Mouse (Mus musculus) kidney, postnatal 0 days (tissue): Measurements from ENCODE around the gene Polr3h. TPM values are rescaled to one million over a fixed set of nuclear protein-coding genes. Genes with fewer than 3 reads are reported as not detected.

Experiments
- ATAC-seq: fragments of 200-750 bp; cut with Nextera tagmentation; replicated peaks from 2 replicates; pipeline ENCODE4 v1.8.0; 2017; ENCODE audit warnings: low read depth, moderate number of reproducible peaks, moderate TSS enrichment, moderate library complexity; ENCODE audit not compliant: low FRiP score
- DNase-seq: peaks from one replicate; pipeline ENCODE4 v3.0.0-alpha.2; 2016; ENCODE audit warnings: low spot score
- H3K27ac ChIP-seq: fragments of 300-500 bp; sonication (generic); 2 replicates; pipeline ENCODE4 v1.5.1; 2014; ENCODE audit warnings: mild to moderate bottlenecking
- H3K27me3 ChIP-seq: fragments of 300-500 bp; sonication (generic); 2 replicates; pipeline ENCODE4 v1.6.1; 2014; ENCODE audit warnings: low read length, mixed read lengths; ENCODE audit not compliant: insufficient read depth
- H3K36me3 ChIP-seq: fragments of 300-500 bp; sonication (generic); 2 replicates; pipeline ENCODE4 v1.6.1; 2014; ENCODE audit warnings: low read length, mixed read lengths; ENCODE audit not compliant: insufficient read depth
- H3K4me1 ChIP-seq: fragments of 300-500 bp; sonication (generic); replicated peaks from 2 replicates; pipeline ENCODE4 v1.6.1; 2014; ENCODE audit warnings: antibody characterized with exemption, low read length, mixed read lengths; ENCODE audit not compliant: insufficient read depth
- H3K4me2 ChIP-seq: fragments of 300-500 bp; sonication (generic); 2 replicates; pipeline ENCODE4 v1.6.1; 2014; ENCODE audit warnings: mild to moderate bottlenecking, low read length, moderate library complexity, mixed read lengths
- H3K4me3 ChIP-seq: fragments of 300-500 bp; sonication (generic); replicated peaks from 2 replicates; pipeline ENCODE4 v1.5.1; 2014; ENCODE audit warnings: low read depth, low read length
- H3K9ac ChIP-seq: fragments of 300-500 bp; sonication (generic); 2 replicates; pipeline ENCODE4 v1.6.1; 2014; ENCODE audit warnings: low read depth, low read length
- H3K9me3 ChIP-seq: fragments of 300-500 bp; sonication (generic); replicated peaks from 2 replicates; pipeline ENCODE4 v1.6.1; 2016; ENCODE audit warnings: low read length, inconsistent platforms, mixed read lengths
- CTCF ChIP-seq: IDR thresholded peaks from 2 replicates; pipeline ENCODE4 v1.5.1; 2016; ENCODE audit warnings: antibody characterized with exemption, low read depth, mild to moderate bottlenecking, moderate library complexity
- WGBS: fragments of 180-500 bp; shearing (Covaris S2); extraction: QIAGEN DNeasy Blood & Tissue Kit; methylation state at CpG from one replicate; pipeline ENCODE4 v1.1.7; 2014; 5-methylcytosine and 5-hydroxymethylcytosine counted together
- polyA plus RNA-seq: library from polyadenylated mRNA; unstranded; fragments of >200 nt; fragmentation: Nextera tagmentation; extraction: Ambion mirVana; gene quantifications from 2 replicates; pipeline ENCODE4 v1.2.1, GENCODE M21; 2015

The Polr3h gene
- polyA plus RNA-seq, 1 experiment from 2014 or later = 129 TPM

DNA sequence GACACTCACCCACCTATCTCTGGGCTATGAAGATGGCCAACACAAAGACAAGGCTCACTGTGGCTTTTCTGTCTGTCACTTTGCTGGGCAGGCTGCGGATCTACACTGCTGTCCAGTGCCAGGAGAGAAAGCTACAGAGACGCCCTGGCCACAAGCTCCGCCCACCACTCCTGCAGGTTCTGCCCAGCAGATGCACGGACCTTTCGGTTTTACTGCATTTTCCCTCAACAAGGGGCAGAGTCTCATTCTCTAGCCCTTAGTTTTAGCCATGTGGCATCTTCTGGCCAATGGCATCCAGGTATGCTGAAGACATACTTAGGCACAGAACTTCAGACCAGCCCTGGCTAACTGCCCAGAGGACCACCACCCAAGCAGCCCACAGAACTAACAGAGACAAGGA lies 4.8 kb downstream of the Polr3h start:
- Histone ChIP-seq H3K4me1 (peaks cover 10% of the 10 kb centered on the region), H3K4me2 (no peak overlapping the region), H3K27ac (no peak overlapping the region), H3K4me3 (no peak overlapping the region), H3K36me3 (peaks cover 13% of the 10 kb centered on the region; the same call in 1 of the 2 replicates), H3K27me3 (no peaks in the 10 kb centered on the region), H3K9me3 (no peaks in the 10 kb centered on the region), H3K9ac (no peak overlapping the region)
- WGBS = 53% methylated on average over 5 of the region's 5 CpGs
- DNase-seq (no peak), ATAC-seq (no peak)
- TF ChIP-seq CTCF = no peak

DNA sequence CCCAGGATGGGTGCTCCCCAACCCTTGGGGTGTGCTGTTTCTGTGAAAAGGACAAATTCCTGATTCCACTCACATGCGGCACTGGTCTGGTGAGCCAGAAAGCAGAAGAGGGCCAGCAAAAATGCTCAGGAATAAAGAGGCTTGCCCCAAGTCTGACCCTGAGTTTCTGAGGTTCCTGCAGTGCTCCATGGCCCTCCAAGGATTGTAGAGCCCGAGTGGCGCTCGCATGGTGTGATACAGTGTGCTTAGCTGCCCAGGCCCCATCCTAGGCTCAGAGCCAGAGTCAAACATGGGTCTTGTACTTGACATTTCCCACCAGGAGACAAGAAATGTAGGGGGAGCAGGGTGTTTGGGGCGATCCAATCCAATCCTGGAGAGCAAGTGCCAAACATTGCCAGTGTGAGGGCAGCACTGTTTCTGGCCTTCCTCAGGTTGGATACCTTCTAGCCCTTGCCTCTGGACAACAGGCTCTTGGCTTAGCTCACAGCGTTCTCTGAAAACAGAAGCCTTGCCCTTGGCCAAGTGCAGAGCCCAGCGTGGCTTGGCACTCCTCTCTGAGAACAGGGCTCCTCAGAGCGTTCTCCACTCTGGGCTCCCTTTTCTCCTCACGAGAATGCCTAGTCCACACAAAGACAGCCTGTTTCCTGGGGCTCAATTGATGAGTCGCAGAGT lies 5.4 kb downstream of the Polr3h start:
- H3K27ac ChIP-seq = no peak overlapping the region
- peaks cover 10% of the 10 kb centered on the region for H3K4me1 ChIP-seq
- no peak for DNase-seq
- no peaks in the 10 kb centered on the region for H3K27me3 ChIP-seq
- peaks cover 18% of the 10 kb centered on the region for H3K36me3 ChIP-seq
- H3K9ac ChIP-seq = no peak overlapping the region
- no peak for TF ChIP-seq CTCF
- H3K9me3 ChIP-seq = no peaks in the 10 kb centered on the region
- no peak overlapping the region for H3K4me3 ChIP-seq
- no peak for ATAC-seq
- 86% methylated on average over 10 of the region's 10 CpGs for WGBS
- H3K4me2 ChIP-seq = no peak overlapping the region

DNA sequence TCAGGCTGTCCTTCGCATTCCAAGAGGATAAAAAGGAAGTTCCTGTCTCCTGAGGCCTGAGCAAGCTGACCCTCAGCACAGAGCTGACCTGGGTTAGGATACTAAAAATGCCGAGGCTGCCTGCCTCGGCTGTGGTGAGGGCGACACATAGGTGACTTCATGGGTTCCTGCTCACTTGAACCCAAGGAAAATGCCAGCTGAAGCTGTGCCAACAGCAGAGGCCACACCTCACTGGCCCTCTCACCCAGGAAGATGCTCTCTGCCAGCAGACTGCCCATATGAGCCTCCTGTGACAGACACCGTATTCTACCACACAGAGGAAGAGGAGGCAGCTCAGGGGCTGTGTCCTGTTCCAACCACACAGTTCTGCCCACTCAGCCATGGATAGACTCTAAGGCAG lies 7.0 kb downstream of the Polr3h start:
- no peaks in the 10 kb centered on the region for H3K27me3 ChIP-seq

DNA sequence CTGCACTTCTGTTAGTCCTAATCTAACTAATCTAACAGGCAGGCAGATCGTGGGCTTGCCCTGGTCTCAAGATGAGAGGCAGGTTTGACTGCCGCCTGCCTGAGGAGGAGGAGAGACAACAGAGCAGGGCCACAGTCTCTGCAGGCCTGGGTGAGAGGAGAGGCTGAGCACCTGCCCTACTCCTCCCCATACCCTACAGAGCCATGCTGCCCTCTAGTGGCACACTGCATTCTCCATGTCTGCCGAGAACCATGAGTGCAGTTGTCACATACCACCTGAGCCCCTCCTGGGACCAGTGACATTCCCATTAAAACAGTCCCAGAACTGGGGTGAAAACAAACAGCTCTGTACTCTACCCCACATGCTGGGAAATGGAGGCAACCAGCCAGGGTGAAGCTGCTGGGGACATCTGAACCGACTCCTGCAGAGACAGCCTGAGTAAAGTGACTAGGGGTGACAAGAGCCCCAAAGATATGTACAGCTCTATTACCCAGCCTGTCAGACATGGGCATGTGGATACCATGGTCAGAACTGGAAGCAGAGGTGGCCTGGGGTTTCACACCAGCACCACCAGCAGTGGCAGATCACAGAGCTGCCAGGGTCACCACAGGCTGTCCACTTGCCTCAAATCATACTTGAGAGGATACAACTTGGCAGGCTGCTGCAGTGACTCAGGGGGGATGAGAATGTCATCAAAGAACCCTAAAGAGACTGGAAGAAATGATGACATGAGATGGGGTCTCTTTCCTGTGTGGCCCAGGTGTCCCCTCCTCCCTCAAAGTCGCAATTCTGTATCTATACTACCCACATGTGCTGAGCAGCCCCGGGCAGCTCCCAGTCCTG lies 8.2 kb downstream of the Polr3h start:
- no peaks in the 10 kb centered on the region for H3K27me3 ChIP-seq
- H3K36me3 ChIP-seq = peaks cover 44% of the 10 kb centered on the region
- ATAC-seq (0 out of 2 replicates have a peak, but pooled peaks have one; percentile 43), DNase-seq (peak; percentile 69)
- no peaks in the 10 kb centered on the region for H3K9me3 ChIP-seq
- peak; percentile 89 for TF ChIP-seq CTCF
- H3K9ac ChIP-seq = no peak overlapping the region
- 65% methylated on average over 6 of the region's 6 CpGs for WGBS
- 0 out of 2 replicates have a peak overlapping the region, but pooled peaks have one; percentile 13 for H3K27ac ChIP-seq
- no peak overlapping the region for H3K4me2 ChIP-seq
- H3K4me3 ChIP-seq = no peak overlapping the region
- no peaks in the 10 kb centered on the region; the same call in 1 of the 2 replicates for H3K4me1 ChIP-seq

More for the DNA sequence above, 7.0 kb downstream of the Polr3h start:
- DNase-seq = no peak
- Histone ChIP-seq H3K27ac (no peak overlapping the region), H3K9me3 (no peaks in the 10 kb centered on the region), H3K4me2 (no peak overlapping the region), H3K4me1 (no peaks in the 10 kb centered on the region; the same call in 1 of the 2 replicates), H3K9ac (no peak overlapping the region), H3K4me3 (no peak overlapping the region), H3K36me3 (peaks cover 32% of the 10 kb centered on the region)
- 63% methylated on average over 5 of the region's 5 CpGs for WGBS
- TF ChIP-seq CTCF = no peak
- ATAC-seq = no peak

DNA sequence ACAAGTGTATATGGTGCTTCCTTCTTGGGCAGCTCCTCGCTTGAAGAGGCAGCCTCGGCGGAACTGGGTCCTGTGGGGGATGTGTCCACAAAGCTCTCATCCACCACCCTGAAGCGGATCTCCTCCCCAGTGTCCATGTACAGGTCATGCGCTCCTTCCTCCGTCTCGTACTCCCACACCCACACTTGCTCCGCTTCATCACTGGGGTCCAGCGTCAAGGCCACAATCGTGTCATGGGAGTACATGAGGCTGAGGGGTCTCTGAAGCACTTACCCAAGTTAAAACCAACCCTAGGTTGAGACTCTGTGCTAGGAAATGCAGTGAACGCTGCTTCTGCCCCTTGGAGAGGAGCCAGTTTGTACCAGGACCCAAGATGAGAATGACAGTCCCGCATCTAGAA lies 8.8 kb downstream of the Polr3h start:
- no peak for ATAC-seq
- Histone ChIP-seq H3K4me2 (no peak overlapping the region), H3K36me3 (peaks cover 48% of the 10 kb centered on the region), H3K9ac (no peak overlapping the region), H3K4me3 (no peak overlapping the region), H3K27ac (0 out of 2 replicates have a peak overlapping the region, but pooled peaks have one; percentile 13), H3K27me3 (no peaks in the 10 kb centered on the region), H3K4me1 (no peaks in the 10 kb centered on the region; the same call in 1 of the 2 replicates), H3K9me3 (no peaks in the 10 kb centered on the region)
- DNase-seq = peak; percentile 41
- 54% methylated on average over 12 of the region's 12 CpGs for WGBS
- TF ChIP-seq CTCF = no peak

DNA sequence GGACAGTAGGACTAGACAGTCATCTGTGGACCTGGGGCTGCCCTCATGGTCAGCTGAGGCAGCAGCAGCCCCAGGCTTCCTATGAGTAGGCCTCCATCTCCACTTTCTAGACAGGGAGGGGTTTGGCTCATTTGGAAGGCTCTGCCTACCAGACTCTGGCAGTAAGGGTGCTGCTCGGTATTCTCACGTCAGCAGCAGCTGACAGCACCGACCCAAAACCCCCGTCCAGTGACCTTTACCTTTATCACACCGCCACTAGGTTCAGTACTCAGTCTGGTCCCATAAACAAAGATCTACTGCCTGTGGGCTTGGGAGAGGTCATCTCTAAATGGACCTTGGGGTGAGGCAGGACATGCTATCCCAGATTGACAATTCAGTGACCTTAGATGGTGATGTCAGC lies 10.4 kb downstream of the Polr3h start:
- H3K36me3 ChIP-seq = peaks cover 54% of the 10 kb centered on the region
- TF ChIP-seq CTCF = no peak
- no peak overlapping the region for H3K4me3 ChIP-seq
- no peaks in the 10 kb centered on the region for H3K9me3 ChIP-seq
- no peak overlapping the region for H3K27ac ChIP-seq
- no peak for ATAC-seq
- no peak overlapping the region for H3K9ac ChIP-seq
- no peak for DNase-seq
- WGBS = 59% methylated on average over 5 of the region's 5 CpGs
- H3K4me1 ChIP-seq = no peaks in the 10 kb centered on the region; the same call in 1 of the 2 replicates
- no peaks in the 10 kb centered on the region for H3K27me3 ChIP-seq
- no peak overlapping the region for H3K4me2 ChIP-seq
